Mouse (Mus musculus) midbrain, embryonic 10.5 days (tissue): ENCODE data around the gene Odf2l. TPM values are rescaled to one million over a fixed set of nuclear protein-coding genes. Genes with fewer than 3 reads are reported as not detected.
A peak's percentile ranks its signal among the peaks of the same experiment; 100 is the strongest.

Source experiments
- DNase-seq: peaks from one replicate; pipeline ENCODE4 v3.0.0-alpha.2; 2017; ENCODE audit warnings: low spot score
- H3K27ac ChIP-seq: fragments of 300-500 bp; sonication (generic); replicated peaks from 2 replicates; pipeline ENCODE4 v1.5.1; 2016; ENCODE audit warnings: mild to moderate bottlenecking
- H3K27me3 ChIP-seq: fragments of 300-500 bp; sonication (generic); 2 replicates; pipeline ENCODE4 v1.6.1; 2016; ENCODE audit warnings: low read depth, mild to moderate bottlenecking; ENCODE audit not compliant: poor library complexity, severe bottlenecking
- H3K36me3 ChIP-seq: fragments of 300-500 bp; sonication (generic); 2 replicates; pipeline ENCODE4 v1.6.1; 2016; ENCODE audit warnings: mild to moderate bottlenecking, moderate library complexity
- H3K4me1 ChIP-seq: fragments of 300-500 bp; sonication (generic); 2 replicates; pipeline ENCODE4 v1.6.1; 2016
- H3K4me3 ChIP-seq: fragments of 300-500 bp; sonication (generic); 2 replicates; pipeline ENCODE4 v1.5.1; 2016; ENCODE audit warnings: mild to moderate bottlenecking, moderate library complexity
- H3K9me3 ChIP-seq: fragments of 300-500 bp; sonication (generic); replicated peaks from 2 replicates; pipeline ENCODE4 v1.6.1; 2016; ENCODE audit warnings: mild to moderate bottlenecking
- WGBS: fragments of 180-500 bp; shearing (Covaris S2); methylation state at CpG from one replicate; pipeline ENCODE4 v1.1.7; 2016; 5-methylcytosine and 5-hydroxymethylcytosine counted together
- polyA plus RNA-seq: library from polyadenylated mRNA; unstranded; fragments of >200 nt; fragmentation: Nextera tagmentation; extraction: Ambion mirVana; gene quantifications from 2 replicates; pipeline ENCODE4 v1.2.1, GENCODE M21; 2016

Odf2l gene
- 21.6 and 23.4 TPM in 2 replicates for polyA plus RNA-seq

DNA sequence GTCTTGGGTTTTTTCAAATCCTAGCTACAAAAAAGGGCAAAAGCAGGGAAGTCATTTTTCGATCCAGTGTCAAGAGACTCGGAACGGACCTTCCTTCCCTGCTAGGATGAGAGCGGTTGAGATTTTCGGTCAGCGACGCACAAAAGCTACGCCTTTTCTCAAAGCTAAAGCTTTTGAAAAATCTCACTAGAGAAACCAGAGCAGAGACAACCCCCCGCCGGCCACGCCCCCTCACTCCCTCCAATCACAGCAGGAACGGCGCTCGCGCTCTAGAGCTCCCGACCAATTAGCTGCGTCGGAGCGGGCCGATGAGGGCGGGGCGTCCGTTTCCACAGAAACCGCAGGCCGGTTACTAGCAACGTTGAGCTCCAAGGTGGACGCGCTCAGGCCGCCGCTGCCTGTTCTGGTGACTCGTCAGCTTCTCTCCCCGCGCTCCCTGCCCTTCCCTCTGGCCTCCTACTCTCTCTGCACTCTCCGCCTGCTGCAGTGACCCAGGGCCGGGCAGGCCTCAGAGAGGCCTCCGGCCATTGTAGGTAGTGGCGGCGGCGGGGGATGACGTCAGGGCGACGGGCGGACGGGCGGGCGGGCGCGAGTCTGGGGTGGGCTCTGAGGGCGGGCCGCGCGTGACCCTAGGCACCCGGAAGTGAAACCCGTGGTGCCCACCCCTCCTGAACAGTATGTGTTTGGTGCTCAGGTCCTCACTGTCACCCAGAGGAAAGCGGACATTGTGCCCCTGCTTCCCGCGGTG lies at the start of gene Odf2l:
Odf2l (plus strand) TSS at position 335 of the 748 bp plus-strand sequence.
- DNase-seq = peak; percentile 97
- Histone ChIP-seq H3K4me1 (peaks cover 19% of the 10 kb centered on the region), H3K4me3 (peak within 1 kb of the TSS; percentile 80), H3K27me3 (no peaks in the 10 kb centered on the region), H3K9me3 (no peaks in the 10 kb centered on the region), H3K36me3 (no peaks in the 10 kb centered on the region), H3K27ac (peak within 1 kb of the TSS; percentile 100)
- under 1% methylated on average over 57 of the region's 57 CpGs for WGBS

DNA sequence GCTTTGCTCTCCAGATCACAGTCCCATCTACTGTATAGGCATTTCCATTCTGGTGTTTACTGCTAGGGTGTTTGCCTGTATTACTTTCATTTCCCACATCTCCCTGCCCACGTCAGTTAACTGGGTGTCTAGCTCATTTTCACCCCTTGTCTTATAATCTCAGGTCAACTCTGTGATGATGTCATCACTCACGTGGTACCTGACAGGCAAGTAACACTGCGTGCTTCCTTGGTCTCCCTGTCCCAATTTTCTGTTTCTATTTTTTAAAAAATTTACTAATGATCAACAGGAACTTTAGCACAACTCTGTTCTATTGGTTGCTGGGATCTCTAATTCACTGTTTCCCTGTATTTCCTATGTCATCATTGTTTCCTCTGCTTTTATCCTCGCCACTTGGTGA lies 49.4 kb upstream of the Odf2l start:
- no peak for DNase-seq

DNA sequence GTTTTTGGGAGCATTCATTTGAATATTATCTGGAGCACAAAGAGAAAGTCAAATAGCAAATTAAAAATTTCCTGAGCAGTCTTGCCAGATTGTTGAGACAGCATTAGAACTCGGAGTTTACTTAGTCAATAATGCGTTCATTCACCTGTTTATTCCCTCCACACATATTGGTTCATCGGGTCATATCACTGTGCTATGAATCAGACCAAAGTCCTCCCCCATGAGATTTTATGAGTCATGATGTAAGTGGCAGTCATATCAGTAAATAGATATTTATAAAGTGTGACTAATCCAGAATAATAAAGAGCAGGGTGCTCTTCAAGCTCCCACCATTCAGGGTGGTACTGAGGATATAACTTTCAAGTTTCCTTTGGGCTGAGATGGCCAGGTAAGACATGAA lies 46.0 kb upstream of the Odf2l start:
- Histone ChIP-seq H3K9me3 (no peaks in the 10 kb centered on the region), H3K27me3 (no peaks in the 10 kb centered on the region), H3K4me3 (no peak overlapping the region), H3K4me1 (no peaks in the 10 kb centered on the region), H3K36me3 (no peaks in the 10 kb centered on the region), H3K27ac (no peak overlapping the region)
- no peak for DNase-seq
- 92% methylated on average over 3 of the region's 3 CpGs for WGBS

More for the DNA sequence above, 49.4 kb upstream of the Odf2l start:
- Histone ChIP-seq H3K36me3 (no peaks in the 10 kb centered on the region), H3K4me3 (no peak overlapping the region), H3K27me3 (no peaks in the 10 kb centered on the region), H3K27ac (no peak overlapping the region), H3K9me3 (no peaks in the 10 kb centered on the region), H3K4me1 (no peaks in the 10 kb centered on the region)
- WGBS = 81% methylated on average over 4 of the region's 4 CpGs

DNA sequence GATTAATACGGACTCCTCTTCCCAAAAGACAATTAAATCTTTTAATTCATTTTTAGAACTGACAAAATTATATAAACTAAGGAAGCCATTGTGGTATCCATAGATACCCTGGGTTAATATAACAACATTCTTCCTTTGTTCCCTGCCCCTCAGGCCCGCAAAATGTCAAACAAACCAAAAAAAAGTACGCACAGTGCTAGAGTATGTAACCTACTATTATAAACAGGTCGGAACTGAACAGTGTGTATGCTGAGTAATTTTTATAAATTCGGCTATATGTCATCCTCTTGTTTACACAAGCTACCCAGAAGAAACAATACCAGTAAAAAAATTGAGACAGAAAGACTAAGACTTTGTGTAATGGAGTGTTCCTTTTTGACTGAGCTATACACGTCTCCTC lies 40.0 kb upstream of the Odf2l start:
- WGBS = 89% methylated on average over 6 of the region's 6 CpGs

DNA sequence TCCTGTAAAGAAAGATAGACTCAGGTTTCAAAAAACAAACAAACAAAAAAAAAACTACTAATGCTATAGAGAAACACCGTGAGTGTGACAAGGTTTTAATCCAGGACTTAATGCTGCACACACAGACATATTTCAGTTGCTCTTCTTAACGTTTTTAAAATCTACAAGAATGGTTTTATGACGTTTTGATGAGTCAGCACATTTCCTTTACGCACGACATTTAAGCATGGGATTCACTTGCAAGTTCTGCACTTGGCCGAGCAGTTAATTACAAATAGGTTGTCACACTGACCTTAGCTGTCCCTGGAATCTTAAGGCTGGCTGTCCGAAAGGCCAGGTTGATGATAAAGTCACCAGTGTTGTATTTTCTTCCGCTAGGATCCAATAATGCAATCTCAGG lies 37.5 kb upstream of the Odf2l start:
- H3K4me1 ChIP-seq = no peaks in the 10 kb centered on the region

More for the DNA sequence above, 40.0 kb upstream of the Odf2l start:
- DNase-seq = no peak
- Histone ChIP-seq H3K4me1 (no peaks in the 10 kb centered on the region), H3K36me3 (no peaks in the 10 kb centered on the region), H3K27me3 (no peaks in the 10 kb centered on the region), H3K27ac (no peak overlapping the region), H3K4me3 (no peak overlapping the region), H3K9me3 (no peaks in the 10 kb centered on the region)

DNA sequence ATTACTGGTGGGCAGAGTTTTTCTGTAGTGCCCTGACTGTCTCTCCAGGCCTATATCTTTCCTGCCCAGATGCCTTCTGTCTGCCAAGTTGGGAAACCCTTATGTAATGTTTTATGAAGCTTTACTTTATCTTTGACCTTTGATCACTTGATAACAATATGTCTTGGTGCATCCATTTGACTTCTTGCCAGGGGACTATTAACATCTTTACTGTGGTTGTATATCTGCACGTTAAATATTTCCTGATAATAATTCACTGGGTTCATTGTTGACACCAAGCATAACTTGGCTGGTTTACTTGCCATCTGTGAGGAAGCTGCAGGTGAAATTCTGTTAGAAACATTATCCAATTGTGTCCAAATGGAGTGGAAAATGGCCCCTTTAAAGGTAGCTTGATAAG lies 35.3 kb upstream of the Odf2l start:
- Histone ChIP-seq H3K27ac (no peak overlapping the region), H3K27me3 (no peaks in the 10 kb centered on the region), H3K36me3 (no peaks in the 10 kb centered on the region), H3K4me1 (no peaks in the 10 kb centered on the region), H3K9me3 (no peaks in the 10 kb centered on the region), H3K4me3 (no peak overlapping the region)
- DNase-seq = no peak
- 95% methylated on average over 1 of the region's 1 CpGs for WGBS

More for the DNA sequence above, 37.5 kb upstream of the Odf2l start:
- 81% methylated on average over 8 of the region's 8 CpGs for WGBS
- Histone ChIP-seq H3K36me3 (no peaks in the 10 kb centered on the region), H3K4me3 (no peak overlapping the region), H3K27me3 (no peaks in the 10 kb centered on the region), H3K9me3 (no peaks in the 10 kb centered on the region), H3K27ac (no peak overlapping the region)
- no peak for DNase-seq

DNA sequence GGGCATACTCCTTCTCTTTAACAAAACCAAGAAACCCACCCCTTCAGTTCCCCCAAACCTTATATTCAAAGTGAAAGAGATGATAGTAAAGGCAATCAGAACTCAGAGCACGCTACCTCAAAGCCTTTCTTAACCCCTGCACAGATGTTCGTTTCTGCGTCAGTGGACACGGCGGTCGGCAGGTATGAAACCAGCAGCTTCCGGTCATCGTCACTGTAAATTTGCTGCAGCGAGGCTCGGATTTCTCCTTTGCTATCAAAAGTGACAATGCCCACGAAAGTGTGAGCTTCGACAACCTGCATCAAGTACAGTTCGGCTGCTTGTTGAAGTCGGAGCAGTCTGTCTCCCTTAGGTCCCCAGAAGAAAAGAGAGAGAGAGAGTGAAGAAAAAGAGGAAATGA lies 32.2 kb upstream of the Odf2l start:
- H3K36me3 ChIP-seq = no peaks in the 10 kb centered on the region
- H3K4me3 ChIP-seq = no peak overlapping the region
- no peaks in the 10 kb centered on the region for H3K9me3 ChIP-seq
- H3K27ac ChIP-seq = no peak overlapping the region
- WGBS = 94% methylated on average over 14 of the region's 14 CpGs
- no peak for DNase-seq
- no peaks in the 10 kb centered on the region for H3K4me1 ChIP-seq
- no peaks in the 10 kb centered on the region for H3K27me3 ChIP-seq

DNA sequence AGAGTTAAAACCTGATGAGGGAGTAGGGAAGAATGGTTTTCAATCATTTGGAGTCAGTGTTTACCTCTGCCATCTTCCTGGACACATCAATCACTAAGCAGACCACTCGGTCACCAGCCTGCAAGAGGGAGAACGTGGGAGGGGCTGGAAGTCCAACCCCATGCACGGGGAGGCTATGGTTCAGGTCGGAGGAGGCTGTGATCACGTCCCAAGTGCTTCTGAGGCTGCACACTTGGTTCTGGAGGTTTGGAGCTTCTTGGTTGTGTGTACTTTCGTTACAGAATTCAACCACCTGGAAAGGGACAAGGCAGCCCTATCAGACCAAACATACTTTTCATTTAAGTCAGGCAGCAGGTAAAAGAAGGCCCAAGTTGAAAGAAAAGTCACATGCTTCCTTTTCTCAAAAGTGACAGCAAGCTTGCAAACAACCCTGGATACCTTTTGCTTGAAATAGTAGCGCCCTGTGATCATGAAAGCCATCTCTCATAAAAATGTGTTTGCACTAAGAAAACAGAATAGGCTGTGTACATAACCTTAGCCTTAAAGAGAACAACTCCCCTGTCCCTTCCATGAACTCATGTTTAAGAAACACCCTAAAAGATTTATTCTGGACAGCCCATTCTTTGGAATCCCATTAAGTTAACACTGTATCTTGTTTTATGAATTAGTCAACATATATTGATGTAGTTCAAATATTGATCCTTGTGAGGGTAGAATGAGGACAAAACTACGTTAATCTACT lies 30.4 kb upstream of the Odf2l start:
- H3K27me3 ChIP-seq = no peaks in the 10 kb centered on the region
- H3K27ac ChIP-seq = no peak overlapping the region
- no peak for DNase-seq
- no peak overlapping the region for H3K4me3 ChIP-seq
- no peaks in the 10 kb centered on the region for H3K9me3 ChIP-seq
- H3K36me3 ChIP-seq = no peaks in the 10 kb centered on the region
- H3K4me1 ChIP-seq = no peaks in the 10 kb centered on the region
- WGBS = 82% methylated on average over 8 of the region's 8 CpGs

DNA sequence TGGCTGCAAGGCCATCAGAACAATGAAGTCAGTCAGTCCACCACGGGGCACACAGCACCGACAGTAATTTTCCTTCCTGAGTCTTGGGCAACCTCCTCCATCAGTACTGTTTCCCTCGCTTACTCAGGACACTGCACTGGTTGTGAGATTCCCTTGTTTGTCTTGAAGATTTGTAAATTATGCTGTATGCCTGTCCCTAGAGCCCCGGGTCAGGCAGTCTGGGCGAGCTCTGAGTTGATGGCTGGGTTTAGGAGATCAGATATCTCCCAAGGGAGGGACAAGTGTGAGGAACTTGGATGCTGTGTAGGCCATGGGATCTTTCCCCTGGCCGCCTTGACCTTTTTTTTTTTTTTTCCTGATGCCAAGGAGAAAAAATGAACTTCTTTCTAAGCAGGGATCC lies 19.1 kb upstream of the Odf2l start, which contains the start of gene Clca2:
Clca2 (minus strand) TSS at position 153 of the 400 bp plus-strand sequence.
- H3K4me1 ChIP-seq = no peaks in the 10 kb centered on the region
- no peaks in the 10 kb centered on the region for H3K36me3 ChIP-seq
- 76% methylated on average over 6 of the region's 6 CpGs for WGBS
- DNase-seq = no peak
- H3K4me3 ChIP-seq = no peak within 1 kb of the TSS
- H3K27me3 ChIP-seq = no peaks in the 10 kb centered on the region
- H3K27ac ChIP-seq = no peak within 1 kb of the TSS
- H3K9me3 ChIP-seq = no peaks in the 10 kb centered on the region

DNA sequence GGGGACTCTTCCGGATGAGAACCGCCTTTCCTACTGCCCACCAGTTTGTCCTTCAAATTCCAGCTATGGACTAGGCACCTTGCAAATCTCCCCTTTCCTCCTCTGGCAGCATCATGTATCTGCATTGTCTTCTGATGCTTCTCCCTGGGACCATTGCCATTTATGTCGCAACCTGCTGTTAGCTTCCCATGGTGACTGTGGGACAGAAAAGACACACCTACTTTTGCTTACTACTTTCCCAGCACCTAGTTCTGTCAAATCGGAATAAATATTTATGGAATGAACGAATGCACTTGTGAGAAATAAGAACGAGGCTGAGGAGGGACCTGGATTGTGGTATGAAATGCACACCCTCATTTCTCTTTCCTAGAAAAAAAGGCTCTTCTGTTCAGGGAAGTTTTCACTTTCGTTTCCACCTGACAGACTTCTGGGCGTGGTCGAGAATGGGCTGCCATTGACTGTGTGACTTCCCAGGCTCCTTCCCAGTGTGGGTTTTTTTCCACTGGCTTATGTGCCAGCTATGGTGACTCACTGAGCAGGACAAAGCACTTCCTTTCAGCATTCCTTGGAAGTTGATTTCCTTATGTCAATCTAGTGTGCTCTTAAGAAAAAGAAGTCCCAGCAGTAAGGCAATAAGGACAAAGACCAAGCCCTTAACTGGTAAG lies 16.4 kb upstream of the Odf2l start:
- no peaks in the 10 kb centered on the region for H3K27me3 ChIP-seq
- no peaks in the 10 kb centered on the region for H3K36me3 ChIP-seq
- H3K9me3 ChIP-seq = no peaks in the 10 kb centered on the region
- H3K4me3 ChIP-seq = no peak overlapping the region
- H3K27ac ChIP-seq = no peak overlapping the region
- H3K4me1 ChIP-seq = no peaks in the 10 kb centered on the region
- 85% methylated on average over 9 of the region's 9 CpGs for WGBS
- no peak for DNase-seq

DNA sequence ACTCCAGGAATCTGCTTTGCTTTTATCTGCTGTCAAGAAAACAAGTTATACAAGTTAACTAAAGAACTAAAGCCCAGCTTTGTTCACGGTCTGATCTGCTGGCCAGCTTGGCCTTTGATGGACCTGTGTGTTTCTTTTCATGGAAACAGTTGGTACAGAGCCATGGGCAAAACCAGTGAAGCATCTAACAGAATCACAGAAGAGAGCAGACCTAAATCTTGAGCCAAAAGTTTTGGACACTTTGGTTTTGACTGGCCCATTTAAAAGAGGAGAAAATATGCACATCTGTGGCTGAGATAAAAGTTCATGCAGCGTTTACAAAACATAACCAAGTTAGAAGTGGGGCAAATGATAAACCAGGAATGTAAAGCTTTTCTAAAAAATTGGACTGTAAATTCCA lies 15.1 kb upstream of the Odf2l start:
- no peak overlapping the region for H3K4me3 ChIP-seq
- DNase-seq = no peak
- H3K27me3 ChIP-seq = no peaks in the 10 kb centered on the region
- no peaks in the 10 kb centered on the region for H3K4me1 ChIP-seq
- H3K9me3 ChIP-seq = 0 out of 2 replicates have a peak, but pooled peaks cover under 1% of the 10 kb centered on the region
- H3K36me3 ChIP-seq = no peaks in the 10 kb centered on the region
- no peak overlapping the region for H3K27ac ChIP-seq
- WGBS = 86% methylated on average over 2 of the region's 2 CpGs

DNA sequence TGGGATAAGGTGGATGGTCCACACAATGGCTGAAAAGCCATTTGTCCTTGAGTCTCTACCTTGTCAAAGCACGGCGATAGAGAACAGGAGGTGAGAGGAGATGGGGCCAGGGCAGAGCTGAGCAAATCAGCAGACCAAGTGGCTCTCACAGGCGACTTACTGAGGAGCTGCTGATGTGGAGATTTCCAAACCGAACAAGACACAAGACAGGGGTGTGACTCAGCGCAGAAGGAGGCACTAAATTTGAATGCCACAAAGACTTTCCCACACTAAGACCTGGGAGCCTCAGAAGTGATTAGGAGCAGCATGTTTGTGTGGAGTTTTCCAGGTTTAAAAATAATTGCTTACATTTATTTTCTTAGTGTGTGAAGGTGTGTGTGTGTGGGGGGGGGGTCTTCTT lies 14.6 kb upstream of the Odf2l start:
- H3K36me3 ChIP-seq = no peaks in the 10 kb centered on the region
- no peak overlapping the region for H3K4me3 ChIP-seq
- H3K4me1 ChIP-seq = no peaks in the 10 kb centered on the region
- no peak for DNase-seq
- H3K9me3 ChIP-seq = peaks cover 5% of the 10 kb centered on the region
- 74% methylated on average over 5 of the region's 5 CpGs for WGBS
- no peak overlapping the region for H3K27ac ChIP-seq
- H3K27me3 ChIP-seq = no peaks in the 10 kb centered on the region
